Mouse (Mus musculus) lung, embryonic 15.5 days (tissue): ENCODE results near the gene Tcp11. TPM values are rescaled to one million over a fixed set of nuclear protein-coding genes. Genes with fewer than 3 reads are reported as not detected.
A peak's percentile ranks its signal among the peaks of the same experiment; 100 is the strongest.

Source experiments
- ATAC-seq: fragments of 200-750 bp; cut with Nextera tagmentation; 2 replicates; pipeline ENCODE4 v1.8.0; 2017; ENCODE audit warnings: moderate number of reproducible peaks, borderline replicate concordance; ENCODE audit not compliant: low FRiP score, low TSS enrichment; ENCODE audit errors: extremely low read depth
- H3K27ac ChIP-seq: fragments of 300-500 bp; sonication (generic); 2 replicates; pipeline ENCODE4 v1.5.1; 2015; ENCODE audit warnings: moderate library complexity, mild to moderate bottlenecking, inconsistent platforms
- H3K27me3 ChIP-seq: fragments of 300-500 bp; sonication (generic); 2 replicates; pipeline ENCODE4 v1.6.1; 2015; ENCODE audit warnings: inconsistent platforms
- H3K36me3 ChIP-seq: fragments of 300-500 bp; sonication (generic); 2 replicates; pipeline ENCODE4 v1.6.1; 2015; ENCODE audit warnings: inconsistent platforms
- H3K4me1 ChIP-seq: fragments of 300-500 bp; sonication (generic); 2 replicates; pipeline ENCODE4 v1.6.1; 2015; ENCODE audit warnings: inconsistent platforms
- H3K4me2 ChIP-seq: fragments of 300-500 bp; sonication (generic); 2 replicates; pipeline ENCODE4 v1.6.1; 2015; ENCODE audit warnings: inconsistent platforms, mild to moderate bottlenecking, moderate library complexity
- H3K4me3 ChIP-seq: fragments of 300-500 bp; sonication (generic); 2 replicates; pipeline ENCODE4 v1.5.1; 2015; ENCODE audit warnings: mild to moderate bottlenecking, inconsistent platforms
- H3K9ac ChIP-seq: fragments of 300-500 bp; sonication (generic); 2 replicates; pipeline ENCODE4 v1.6.1; 2015; ENCODE audit warnings: inconsistent platforms
- H3K9me3 ChIP-seq: fragments of 300-500 bp; sonication (generic); 2 replicates; pipeline ENCODE4 v1.6.1; 2016; ENCODE audit warnings: inconsistent platforms
- WGBS: fragments of 180-500 bp; shearing (Covaris S2); methylation state at CpG from one replicate; pipeline ENCODE4 v1.1.7; 2015; 5-methylcytosine and 5-hydroxymethylcytosine counted together
- polyA plus RNA-seq: library from polyadenylated mRNA; unstranded; fragments of >200 nt; fragmentation: Nextera tagmentation; extraction: Ambion mirVana; gene quantifications from 2 replicates; pipeline ENCODE4 v1.2.1, GENCODE M21; 2015

Tcp11 gene
- polyA plus RNA-seq, 1 experiment from 2014 or later = 3.9 TPM

DNA sequence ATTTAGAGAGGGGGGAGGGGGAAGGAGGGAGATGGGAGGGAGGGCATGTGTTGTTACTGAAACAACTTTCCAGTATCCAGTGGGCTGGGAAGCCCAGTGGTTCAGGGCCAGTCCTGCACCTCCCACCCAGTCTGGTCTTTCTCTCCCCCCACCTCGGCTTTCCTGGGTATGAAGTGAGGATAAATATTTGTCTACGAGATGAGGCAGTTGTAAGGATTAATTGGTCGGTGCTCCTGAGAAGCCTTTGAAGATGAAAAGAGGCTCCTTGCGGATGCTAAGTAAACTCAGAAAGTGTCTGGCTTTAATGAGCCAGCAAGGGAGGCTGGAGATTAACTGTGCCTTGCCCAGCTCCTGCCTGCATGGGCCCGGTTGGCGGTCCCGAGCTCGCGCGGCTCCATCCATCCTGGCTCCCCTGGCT is 21.5 kb upstream of the Tcp11 start:
- Histone ChIP-seq H3K36me3 (no peaks in the 10 kb centered on the region), H3K27ac (no peak overlapping the region), H3K9me3 (no peaks in the 10 kb centered on the region), H3K27me3 (no peaks in the 10 kb centered on the region), H3K4me1 (peaks cover 9% of the 10 kb centered on the region), H3K4me2 (no peak overlapping the region), H3K4me3 (no peak overlapping the region), H3K9ac (no peak overlapping the region)
- no peak for ATAC-seq
- WGBS = 12% methylated on average over 10 of the region's 10 CpGs

DNA sequence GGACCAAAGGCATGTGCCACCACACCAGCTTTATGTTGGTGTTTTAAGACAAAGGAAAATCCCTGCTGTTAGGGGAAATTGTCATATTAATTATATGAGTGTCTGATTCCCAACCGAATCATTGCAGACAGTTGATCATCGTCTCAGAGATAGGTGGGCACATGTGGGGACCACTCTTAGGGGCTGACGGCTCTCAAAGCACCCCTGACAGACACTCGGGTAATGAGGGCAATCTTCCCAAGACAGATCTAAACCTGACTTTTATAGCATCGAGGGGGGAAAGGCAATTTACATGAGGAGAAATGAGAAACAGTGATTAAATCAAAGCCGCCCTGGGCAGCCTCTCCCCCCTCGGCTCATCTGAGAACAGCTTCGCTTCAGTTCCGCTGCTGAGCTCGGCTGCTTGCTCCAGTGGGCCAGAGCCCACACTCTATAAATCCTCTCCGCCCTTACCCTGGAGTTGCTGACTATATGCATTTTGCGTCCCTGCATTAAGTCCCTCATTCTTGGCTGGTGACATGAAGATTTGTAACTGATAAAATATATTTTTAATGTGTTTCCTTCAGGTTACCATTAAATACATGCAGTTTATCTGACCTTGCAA is 20.9 kb upstream of the Tcp11 start:
- no peaks in the 10 kb centered on the region for H3K9me3 ChIP-seq
- H3K27me3 ChIP-seq = no peaks in the 10 kb centered on the region
- no peaks in the 10 kb centered on the region for H3K36me3 ChIP-seq
- H3K9ac ChIP-seq = no peak overlapping the region
- no peak overlapping the region for H3K4me2 ChIP-seq
- WGBS = 28% methylated on average over 12 of the region's 12 CpGs
- H3K27ac ChIP-seq = no peak overlapping the region
- ATAC-seq = no peak
- peaks cover 12% of the 10 kb centered on the region for H3K4me1 ChIP-seq
- H3K4me3 ChIP-seq = no peak overlapping the region

DNA sequence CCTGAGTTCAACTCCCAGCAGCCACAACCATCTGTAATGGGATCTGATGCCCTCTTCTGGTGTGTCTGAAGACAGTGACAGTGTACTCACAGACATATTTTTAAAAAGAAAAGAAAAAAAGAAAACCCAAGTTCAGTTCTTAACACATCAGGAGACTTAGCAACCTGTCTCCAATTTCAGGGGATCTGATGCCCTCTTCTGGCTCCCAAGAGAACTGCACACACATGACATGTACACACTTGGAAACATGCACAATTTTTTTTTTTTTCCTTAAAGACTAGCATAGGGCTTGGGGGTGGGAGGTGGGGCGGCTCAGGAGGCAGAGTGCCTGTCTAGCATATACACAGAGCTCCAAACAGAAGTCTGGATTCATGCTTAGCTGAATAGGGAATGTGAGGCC is 20.2 kb upstream of the Tcp11 start:
- Histone ChIP-seq H3K27me3 (no peaks in the 10 kb centered on the region), H3K4me3 (no peak overlapping the region), H3K4me1 (peaks cover 13% of the 10 kb centered on the region), H3K4me2 (no peak overlapping the region), H3K27ac (no peak overlapping the region), H3K36me3 (no peaks in the 10 kb centered on the region), H3K9me3 (no peaks in the 10 kb centered on the region), H3K9ac (no peak overlapping the region)
- 72% methylated on average over 1 of the region's 1 CpGs for WGBS
- no peak for ATAC-seq

DNA sequence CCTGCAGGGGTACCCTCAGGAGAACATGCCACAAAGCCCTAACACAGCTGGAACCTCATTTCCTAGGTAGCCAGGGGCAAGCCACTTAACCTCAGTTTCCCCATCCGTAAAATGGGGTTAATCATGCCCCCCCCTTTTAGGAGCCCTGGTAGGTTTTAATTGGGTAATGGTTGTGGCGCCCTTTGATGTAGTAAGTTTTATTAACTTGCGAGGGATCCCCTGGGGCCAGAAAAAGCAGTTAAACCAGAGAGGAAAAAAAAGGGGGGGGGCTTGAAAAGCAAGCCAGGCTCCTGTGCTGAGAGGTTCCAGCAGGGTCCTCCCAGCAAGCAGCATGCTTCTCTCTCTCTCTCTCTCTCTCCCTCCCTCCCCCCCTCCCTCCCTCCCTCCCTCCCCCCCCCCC is 18.6 kb upstream of the Tcp11 start:
- no peaks in the 10 kb centered on the region for H3K27me3 ChIP-seq
- H3K4me2 ChIP-seq = no peak overlapping the region
- H3K4me1 ChIP-seq = peaks cover 13% of the 10 kb centered on the region
- ATAC-seq = no peak
- H3K4me3 ChIP-seq = no peak overlapping the region
- no peak overlapping the region for H3K9ac ChIP-seq
- no peaks in the 10 kb centered on the region for H3K36me3 ChIP-seq
- no peak overlapping the region for H3K27ac ChIP-seq
- WGBS = 65% methylated on average over 3 of the region's 3 CpGs
- no peaks in the 10 kb centered on the region; the same call in 1 of the 2 replicates for H3K9me3 ChIP-seq

DNA sequence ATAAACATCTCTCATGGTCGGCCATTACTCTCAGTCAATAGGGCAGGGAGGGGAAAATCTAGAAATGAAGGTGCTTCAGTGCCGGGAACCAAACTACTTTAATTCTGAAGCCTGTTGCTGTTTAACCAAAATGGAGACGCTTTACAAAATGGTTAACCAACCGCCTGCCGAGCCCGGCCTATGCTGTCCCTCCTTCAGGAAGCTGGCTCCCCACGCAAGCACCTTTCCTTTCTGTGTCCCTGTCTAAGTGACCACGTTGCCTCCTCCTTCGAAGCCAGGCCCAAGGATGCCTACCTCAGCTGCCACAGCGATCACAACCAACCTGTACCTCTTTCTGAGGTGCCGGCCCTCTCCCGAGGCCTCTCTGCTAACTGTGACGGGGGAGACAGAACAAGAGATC is 16.9 kb upstream of the Tcp11 start:
- Histone ChIP-seq H3K4me3 (no peak overlapping the region), H3K9me3 (peaks cover 3% of the 10 kb centered on the region; the same call in 1 of the 2 replicates), H3K4me1 (peaks cover 13% of the 10 kb centered on the region), H3K27ac (no peak overlapping the region), H3K9ac (no peak overlapping the region), H3K4me2 (no peak overlapping the region), H3K36me3 (no peaks in the 10 kb centered on the region), H3K27me3 (no peaks in the 10 kb centered on the region)
- ATAC-seq = no peak
- 75% methylated on average over 13 of the region's 13 CpGs for WGBS

DNA sequence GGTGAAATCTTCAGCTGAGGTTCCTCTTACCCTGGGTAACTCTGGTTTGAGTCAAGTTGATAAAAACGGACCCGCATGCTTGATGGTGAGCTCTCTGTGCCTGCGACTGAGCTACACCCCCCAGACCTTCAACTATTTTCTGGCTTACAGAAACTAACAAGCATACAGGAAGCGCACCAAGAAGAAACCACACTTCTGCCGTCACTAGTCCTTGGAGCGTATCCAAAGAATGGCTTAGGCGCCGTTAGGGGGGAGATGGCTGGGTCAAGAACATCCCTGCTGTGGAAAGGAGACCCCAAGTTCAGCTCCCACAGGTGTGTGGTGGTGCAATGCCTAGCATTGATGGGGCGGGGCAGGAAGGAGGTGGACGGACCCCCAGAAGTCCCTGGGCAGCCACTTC is 16.0 kb upstream of the Tcp11 start:
- Histone ChIP-seq H3K36me3 (no peaks in the 10 kb centered on the region), H3K27me3 (no peaks in the 10 kb centered on the region), H3K27ac (no peak overlapping the region), H3K4me1 (peaks cover 5% of the 10 kb centered on the region; the same call in 1 of the 2 replicates), H3K4me2 (no peak overlapping the region), H3K9me3 (peaks cover 3% of the 10 kb centered on the region; the same call in 1 of the 2 replicates), H3K4me3 (no peak overlapping the region), H3K9ac (no peak overlapping the region)
- no peak for ATAC-seq
- 53% methylated on average over 10 of the region's 10 CpGs for WGBS

DNA sequence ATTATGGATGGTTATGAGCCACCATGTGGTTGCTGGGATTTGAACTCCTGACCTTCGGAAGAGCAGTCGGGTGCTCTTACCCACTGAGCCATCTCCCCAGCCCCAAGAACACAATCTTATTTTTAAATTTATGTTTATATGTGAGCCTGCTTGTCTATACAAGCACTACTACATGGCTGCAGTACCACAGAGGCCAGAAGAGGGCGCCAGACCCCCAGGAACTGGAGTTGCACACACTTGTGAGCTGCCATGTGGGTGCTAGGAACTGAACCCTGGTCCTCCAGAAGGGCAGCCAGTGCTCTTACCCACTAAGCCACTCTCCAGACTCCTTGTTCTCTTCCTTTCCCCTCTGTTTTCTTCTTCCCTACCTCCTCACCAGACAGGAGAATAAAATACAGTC is 13.4 kb upstream of the Tcp11 start:
- Histone ChIP-seq H3K4me1 (peaks cover 4% of the 10 kb centered on the region; the same call in 1 of the 2 replicates), H3K27ac (no peak overlapping the region), H3K27me3 (no peaks in the 10 kb centered on the region), H3K9ac (no peak overlapping the region), H3K9me3 (peaks cover 3% of the 10 kb centered on the region; the same call in 1 of the 2 replicates), H3K4me2 (no peak overlapping the region), H3K36me3 (no peaks in the 10 kb centered on the region), H3K4me3 (no peak overlapping the region)
- 81% methylated on average over 3 of the region's 3 CpGs for WGBS
- ATAC-seq = no peak

DNA sequence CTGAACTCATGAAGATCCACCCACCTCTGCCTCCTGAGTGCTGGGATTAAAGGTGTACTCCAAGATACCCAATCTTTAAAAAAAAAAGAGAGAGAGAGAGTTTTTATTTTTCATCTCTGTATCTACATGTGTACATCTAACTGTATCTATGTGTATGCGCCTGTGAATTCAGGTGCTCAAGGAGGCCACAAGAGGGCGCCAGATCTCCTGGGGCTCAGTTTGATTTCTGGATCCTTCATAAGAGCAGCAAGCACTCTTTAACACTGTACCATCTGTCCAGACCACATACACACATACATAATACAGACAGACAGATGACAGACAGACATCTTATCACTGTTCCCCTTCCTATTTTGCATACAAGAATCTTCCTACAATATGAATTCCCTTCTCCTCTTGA is 11.9 kb upstream of the Tcp11 start:
- Histone ChIP-seq H3K27ac (no peak overlapping the region), H3K4me2 (no peak overlapping the region), H3K9me3 (peaks cover 3% of the 10 kb centered on the region; the same call in 1 of the 2 replicates), H3K9ac (no peak overlapping the region), H3K4me1 (peaks cover 4% of the 10 kb centered on the region; the same call in 1 of the 2 replicates), H3K4me3 (no peak overlapping the region), H3K27me3 (no peaks in the 10 kb centered on the region), H3K36me3 (no peaks in the 10 kb centered on the region)
- no peak for ATAC-seq
- WGBS = 89% methylated on average over 2 of the region's 2 CpGs

DNA sequence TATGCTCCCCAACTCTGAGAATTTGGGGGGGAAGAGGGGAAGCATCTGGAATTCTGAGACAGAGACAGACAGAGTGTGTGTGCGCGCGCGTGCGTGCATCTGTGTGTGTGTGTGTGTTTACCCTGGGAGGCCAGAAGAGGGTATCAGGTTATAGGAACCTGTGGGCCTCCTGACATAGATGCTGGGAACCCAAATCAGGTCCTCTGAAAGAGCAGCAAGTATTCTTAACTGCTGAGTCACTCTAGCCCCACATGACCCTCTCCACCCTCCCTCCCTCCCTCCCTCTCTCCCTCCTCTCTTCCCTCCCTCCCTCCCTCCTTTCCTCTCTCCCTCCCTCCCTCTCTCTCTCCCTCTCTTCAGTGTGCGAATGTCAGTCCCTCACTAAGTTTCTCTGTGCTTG is 8.3 kb upstream of the Tcp11 start:
- peaks cover 2% of the 10 kb centered on the region; the same call in 1 of the 2 replicates for H3K27me3 ChIP-seq
- H3K27ac ChIP-seq = no peak overlapping the region
- H3K4me2 ChIP-seq = no peak overlapping the region
- H3K4me3 ChIP-seq = no peak overlapping the region
- no peaks in the 10 kb centered on the region for H3K36me3 ChIP-seq
- 85% methylated on average over 6 of the region's 6 CpGs for whole genome bisulfite sequencing
- no peaks in the 10 kb centered on the region for H3K9me3 ChIP-seq
- ATAC-seq = no peak
- peaks cover 14% of the 10 kb centered on the region for H3K4me1 ChIP-seq
- H3K9ac ChIP-seq = no peak overlapping the region

DNA sequence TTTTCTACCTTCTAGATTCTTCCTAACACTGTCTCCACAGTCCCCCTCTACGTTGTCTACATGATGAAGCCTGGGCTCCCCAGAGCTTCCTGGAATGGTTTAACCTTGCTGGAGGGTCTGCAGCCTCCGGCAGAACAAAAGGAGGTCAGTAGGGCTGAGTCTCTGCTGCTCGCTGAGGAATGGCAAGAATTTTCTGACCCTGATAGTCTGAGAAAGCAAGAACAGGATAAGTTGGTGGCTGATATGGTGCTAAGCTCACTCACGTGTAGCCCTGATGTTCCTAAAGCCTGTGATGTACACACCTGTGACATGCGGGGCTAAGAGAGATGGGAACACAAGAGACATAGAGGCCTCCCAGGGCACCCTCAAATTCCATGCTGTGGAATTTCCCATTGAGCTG is 7.0 kb upstream of the Tcp11 start:
- Histone ChIP-seq H3K9ac (no peak overlapping the region), H3K9me3 (no peaks in the 10 kb centered on the region), H3K36me3 (no peaks in the 10 kb centered on the region), H3K27ac (peak overlapping the region; percentile 33; the same call in 1 of the 2 replicates), H3K4me3 (no peak overlapping the region), H3K4me2 (no peak overlapping the region), H3K4me1 (peaks cover 20% of the 10 kb centered on the region), H3K27me3 (peaks cover 3% of the 10 kb centered on the region; the same call in 1 of the 2 replicates)
- ATAC-seq = no peak
- WGBS = 28% methylated on average over 5 of the region's 5 CpGs

DNA sequence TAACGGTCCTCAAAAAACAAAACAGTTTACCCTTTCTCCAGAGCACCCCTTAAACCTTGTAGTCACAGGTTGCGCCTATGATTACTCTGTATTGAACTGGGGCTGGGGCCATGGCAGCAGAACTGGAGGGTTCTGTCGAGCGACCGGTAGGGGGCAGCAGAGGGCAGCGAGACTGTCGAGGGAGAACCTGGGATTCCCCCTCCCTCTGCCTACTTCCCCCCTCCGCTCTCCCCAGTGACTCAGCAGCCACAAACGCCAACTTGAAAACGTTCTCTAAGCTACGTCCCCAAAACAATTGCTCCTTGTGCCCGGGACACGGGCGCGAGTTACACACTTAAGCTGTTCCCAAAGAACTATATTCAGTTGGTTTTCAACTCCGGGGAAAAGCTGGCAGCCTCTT is 4.5 kb upstream of the Tcp11 start:
- H3K9ac ChIP-seq = no peak overlapping the region
- no peaks in the 10 kb centered on the region for H3K9me3 ChIP-seq
- H3K4me1 ChIP-seq = peaks cover 29% of the 10 kb centered on the region
- no peak overlapping the region for H3K4me3 ChIP-seq
- peak overlapping the region; percentile 42 for H3K4me2 ChIP-seq
- peak; percentile 63; the same call in 1 of the 2 replicates for ATAC-seq
- H3K36me3 ChIP-seq = no peaks in the 10 kb centered on the region
- H3K27ac ChIP-seq = peak overlapping the region; percentile 39; the same call in 1 of the 2 replicates
- WGBS = under 1% methylated on average over 16 of the region's 16 CpGs
- peaks cover 5% of the 10 kb centered on the region; the same call in 1 of the 2 replicates for H3K27me3 ChIP-seq

DNA sequence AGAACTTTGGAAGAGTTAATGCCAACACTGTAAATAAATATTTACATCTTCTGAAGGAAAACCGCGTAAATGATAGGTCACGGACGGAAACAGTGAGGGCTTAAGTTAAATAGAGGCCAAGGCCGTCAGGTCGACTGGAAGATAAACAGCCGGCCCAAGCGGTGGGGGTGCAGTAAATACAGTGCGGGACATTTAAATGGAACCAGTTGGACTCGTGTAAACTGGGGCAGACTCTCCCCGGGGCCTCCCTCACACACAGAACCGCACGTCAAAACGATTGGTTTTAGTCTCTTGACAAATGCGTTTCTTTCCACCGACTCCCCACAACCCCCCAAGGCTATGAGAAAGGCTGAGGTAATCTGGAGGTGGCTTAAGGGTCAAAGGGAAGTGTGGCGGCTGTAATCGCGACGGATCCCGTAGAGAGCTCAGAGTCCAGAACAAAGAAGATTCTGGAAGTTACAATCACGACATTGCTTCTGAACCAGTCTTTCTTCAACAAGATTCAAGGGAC is 4.0 kb upstream of the Tcp11 start:
- Histone ChIP-seq H3K4me2 (peak overlapping the region; percentile 42), H3K4me1 (peaks cover 32% of the 10 kb centered on the region), H3K9me3 (no peaks in the 10 kb centered on the region), H3K27me3 (peaks cover 5% of the 10 kb centered on the region; the same call in 1 of the 2 replicates), H3K4me3 (no peak overlapping the region), H3K36me3 (no peaks in the 10 kb centered on the region), H3K27ac (no peak overlapping the region), H3K9ac (no peak overlapping the region)
- no peak for ATAC-seq
- WGBS = 15% methylated on average over 22 of the region's 22 CpGs
